In the genomic region with DNA sequence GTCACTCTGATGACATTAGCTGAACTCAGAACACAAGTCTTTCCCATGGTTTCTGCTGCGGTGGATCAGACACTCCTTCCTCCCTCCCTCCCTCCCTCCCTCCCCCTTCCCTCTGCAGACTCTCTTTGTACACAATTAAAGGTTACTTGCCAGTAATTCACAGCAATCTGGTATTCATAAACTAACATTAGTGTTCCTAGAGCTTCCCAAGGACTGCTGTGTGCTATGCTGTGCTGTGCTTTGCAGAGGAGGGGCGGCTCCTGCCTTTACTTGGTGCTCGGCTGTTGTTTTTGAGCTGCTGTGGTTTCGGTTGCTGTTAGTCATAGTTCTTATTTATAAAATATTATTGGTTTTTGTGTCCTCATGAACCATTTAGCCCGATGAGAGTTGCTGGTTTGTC, we compare ENCODE assay signal across 18 mouse cellular contexts.
"Had no signal": no experiment of that assay in that cellular context is flagged by ENCODE, and none has a peak within 500 bp of the region (broad histone marks: within the 10 kb centered on the region; RNA-seq: fewer than 3 reads in every experiment).

No protein-coding gene starts in this region.

- H3K27ac ChIP-seq: kidney, embryonic 15.5 days; limb, embryonic 13.5 days; liver, embryonic 12.5 days; liver, embryonic 15.5 days; neural tube, embryonic 12.5 days; neural tube, embryonic 15.5 days had no signal

- DNase-seq: kidney, adult 8-10 months; kidney, postnatal 14 days; left cerebral cortex, postnatal 4 days; liver; lung, adult 18-20 months; lung, postnatal 14 days; lung, postnatal 4 days; midbrain, embryonic 14.5 days; retina, postnatal 1 day; thymus, adult 18-20 months; thymus, postnatal 36 days had no signal

- H3K4me3 ChIP-seq: kidney, embryonic 15.5 days; limb, embryonic 13.5 days; liver, embryonic 12.5 days; liver, embryonic 15.5 days; neural tube, embryonic 12.5 days; neural tube, embryonic 15.5 days had no signal

- ATAC-seq: liver, embryonic 12.5 days had no signal

- H3K27me3 ChIP-seq: kidney, embryonic 15.5 days; liver, embryonic 15.5 days; neural tube, embryonic 12.5 days; neural tube, embryonic 15.5 days had no signal

- H3K4me1 ChIP-seq: liver, embryonic 12.5 days had no signal

- H3K9ac ChIP-seq: kidney, embryonic 15.5 days; limb, embryonic 13.5 days; liver, embryonic 12.5 days; liver, embryonic 15.5 days; neural tube, embryonic 12.5 days; neural tube, embryonic 15.5 days had no signal

- H3K36me3 ChIP-seq: kidney, embryonic 15.5 days; limb, embryonic 13.5 days; liver, embryonic 12.5 days; liver, embryonic 15.5 days; neural tube, embryonic 12.5 days; neural tube, embryonic 15.5 days had no signal

- H3K9me3 ChIP-seq: kidney, embryonic 15.5 days; limb, embryonic 13.5 days; liver, embryonic 12.5 days; liver, embryonic 15.5 days; neural tube, embryonic 12.5 days; neural tube, embryonic 15.5 days had no signal

- H3K4me2 ChIP-seq: kidney, embryonic 15.5 days; limb, embryonic 13.5 days; liver, embryonic 12.5 days; liver, embryonic 15.5 days; midbrain, embryonic 11.5 days; neural tube, embryonic 12.5 days; neural tube, embryonic 15.5 days had no signal
